Mouse (Mus musculus) forebrain, embryonic 10.5 days (tissue): ENCODE data around the gene Dctd. TPM values are rescaled to one million over a fixed set of nuclear protein-coding genes. Genes with fewer than 3 reads are reported as not detected.
"Not testable (repeated sequence)": the region's sequence is repeated elsewhere in the genome, so short reads cannot be mapped to it uniquely, and the experiment has no call there.

Source experiments
- DNase-seq: peaks from one replicate; pipeline ENCODE4 v3.0.0-alpha.2; 2017; ENCODE audit warnings: low spot score; ENCODE audit errors: extremely low spot score
- H3K27ac ChIP-seq: fragments of 300-500 bp; sonication (generic); 2 replicates; pipeline ENCODE4 v1.5.1; 2016; ENCODE audit warnings: mild to moderate bottlenecking
- H3K27me3 ChIP-seq: fragments of 300-500 bp; sonication (generic); 2 replicates; pipeline ENCODE4 v1.6.1; 2016; ENCODE audit warnings: mild to moderate bottlenecking; ENCODE audit not compliant: poor library complexity, severe bottlenecking
- H3K36me3 ChIP-seq: fragments of 300-500 bp; sonication (generic); replicated peaks from 2 replicates; pipeline ENCODE4 v1.6.1; 2016; ENCODE audit warnings: mild to moderate bottlenecking, moderate library complexity
- H3K4me1 ChIP-seq: fragments of 300-500 bp; sonication (generic); 2 replicates; pipeline ENCODE4 v1.6.1; 2016
- H3K4me3 ChIP-seq: fragments of 300-500 bp; sonication (generic); 2 replicates; pipeline ENCODE4 v1.5.1; 2016; ENCODE audit warnings: mild to moderate bottlenecking, moderate library complexity
- H3K9me3 ChIP-seq: fragments of 300-500 bp; sonication (generic); 2 replicates; pipeline ENCODE4 v1.6.1; 2016; ENCODE audit warnings: mild to moderate bottlenecking, moderate library complexity
- WGBS: fragments of 180-500 bp; shearing (Covaris S2); methylation state at CpG from one replicate; pipeline ENCODE4 v1.1.7; 2016; 5-methylcytosine and 5-hydroxymethylcytosine counted together
- polyA plus RNA-seq: library from polyadenylated mRNA; unstranded; fragments of >200 nt; fragmentation: Nextera tagmentation; extraction: Ambion mirVana; gene quantifications from 2 replicates; pipeline ENCODE4 v1.2.1, GENCODE M21; 2016

Dctd gene
- polyA plus RNA-seq, 1 experiment from 2014 or later, result 50.0 TPM

GRCm38 (mm10) chr8:48153360-48154121, 54.6 kb downstream of the Dctd start:
- H3K4me1 ChIP-seq, result peaks cover 35% of the 10 kb centered on the region
- H3K36me3 ChIP-seq, result peaks cover 4% of the 10 kb centered on the region
- peak; percentile 58 for DNase-seq
- H3K27ac ChIP-seq, result 0 out of 2 replicates have a peak overlapping the region, but pooled peaks have one; percentile 66
- H3K9me3 ChIP-seq, result peaks cover 22% of the 10 kb centered on the region
- peak overlapping the region; percentile 24 for H3K4me3 ChIP-seq
- peaks cover 47% of the 10 kb centered on the region for H3K27me3 ChIP-seq
- WGBS, result 13% methylated on average over 15 of the region's 15 CpGs

- 54% methylated on average over 10 of the region's 10 CpGs for WGBS
- no peak overlapping the region for H3K27ac ChIP-seq
Observed at GRCm38 (mm10) chr8:48157718-48158117, 58.8 kb downstream of the Dctd start.

GRCm38 (mm10) chr8:48158560-48159217, 59.8 kb downstream of the Dctd start:
- no peak for DNase-seq
- H3K27me3 ChIP-seq, result peaks cover 24% of the 10 kb centered on the region

More at GRCm38 (mm10) chr8:48157718-48158117, 58.8 kb downstream of the Dctd start:
- DNase-seq, result no peak
- H3K4me1 ChIP-seq, result peaks cover 41% of the 10 kb centered on the region
- no peak overlapping the region for H3K4me3 ChIP-seq
- no peaks in the 10 kb centered on the region for H3K36me3 ChIP-seq
- H3K27me3 ChIP-seq, result peaks cover 33% of the 10 kb centered on the region
- H3K9me3 ChIP-seq, result no peaks in the 10 kb centered on the region

GRCm38 (mm10) chr8:48177406-48177805, 78.5 kb downstream of the Dctd start:
- WGBS, result 89% methylated on average over 4 of the region's 4 CpGs

More at GRCm38 (mm10) chr8:48158560-48159217, 59.8 kb downstream of the Dctd start:
- Histone ChIP-seq H3K36me3 (no peaks in the 10 kb centered on the region), H3K4me1 (peaks cover 38% of the 10 kb centered on the region), H3K4me3 (no peak overlapping the region), H3K9me3 (no peaks in the 10 kb centered on the region), H3K27ac (no peak overlapping the region)
- WGBS, result 90% methylated on average over 15 of the region's 15 CpGs

GRCm38 (mm10) chr8:48177876-48178275, 79.0 kb downstream of the Dctd start:
- H3K27me3 ChIP-seq, result no peaks in the 10 kb centered on the region
- DNase-seq, result no peak
- H3K36me3 ChIP-seq, result no peaks in the 10 kb centered on the region
- WGBS, result 98% methylated on average over 1 of the region's 1 CpGs
- peaks cover 14% of the 10 kb centered on the region for H3K9me3 ChIP-seq
- peak overlapping the region; percentile 72 for H3K27ac ChIP-seq
- H3K4me1 ChIP-seq, result peaks cover 22% of the 10 kb centered on the region
- H3K4me3 ChIP-seq, result no peak overlapping the region

More at GRCm38 (mm10) chr8:48177406-48177805, 78.5 kb downstream of the Dctd start:
- Histone ChIP-seq H3K4me3 (no peak overlapping the region), H3K9me3 (peaks cover 14% of the 10 kb centered on the region), H3K27me3 (no peaks in the 10 kb centered on the region), H3K27ac (no peak overlapping the region), H3K4me1 (peaks cover 24% of the 10 kb centered on the region), H3K36me3 (no peaks in the 10 kb centered on the region)
- no peak for DNase-seq

- Histone ChIP-seq H3K27ac (peak overlapping the region; percentile 72), H3K4me3 (no peak overlapping the region), H3K9me3 (peaks cover 14% of the 10 kb centered on the region), H3K4me1 (peaks cover 22% of the 10 kb centered on the region), H3K36me3 (no peaks in the 10 kb centered on the region), H3K27me3 (no peaks in the 10 kb centered on the region)
- WGBS, result 23% methylated on average over 4 of the region's 4 CpGs
- DNase-seq, result no peak
Observed at GRCm38 (mm10) chr8:48178993-48179392, 80.1 kb downstream of the Dctd start.

- H3K4me3 ChIP-seq, H3K36me3 ChIP-seq, H3K27me3 ChIP-seq, H3K27ac ChIP-seq, DNase-seq: not testable (repeated sequence)
- H3K9me3 ChIP-seq, result peaks cover 14% of the 10 kb centered on the region
- H3K4me1 ChIP-seq, result peaks cover 22% of the 10 kb centered on the region
- WGBS, result 95% methylated on average over 9 of the region's 9 CpGs
Observed at GRCm38 (mm10) chr8:48180146-48180545, 81.3 kb downstream of the Dctd start.

GRCm38 (mm10) chr8:48181000-48181399, 82.1 kb downstream of the Dctd start:
- H3K9me3 ChIP-seq, result peaks cover 14% of the 10 kb centered on the region

GRCm38 (mm10) chr8:48183758-48184157, 84.9 kb downstream of the Dctd start:
- WGBS, result 83% methylated on average over 7 of the region's 7 CpGs
- H3K9me3 ChIP-seq, result peaks cover 17% of the 10 kb centered on the region; the same call in 1 of the 2 replicates
- H3K4me3 ChIP-seq, result no peak overlapping the region
- no peaks in the 10 kb centered on the region for H3K27me3 ChIP-seq
- H3K4me1 ChIP-seq, result peaks cover 13% of the 10 kb centered on the region
- no peak overlapping the region for H3K27ac ChIP-seq
- no peaks in the 10 kb centered on the region for H3K36me3 ChIP-seq
- DNase-seq, result no peak

More at GRCm38 (mm10) chr8:48181000-48181399, 82.1 kb downstream of the Dctd start:
- H3K4me3 ChIP-seq, result no peak overlapping the region
- no peak for DNase-seq
- no peaks in the 10 kb centered on the region for H3K36me3 ChIP-seq
- no peak overlapping the region for H3K27ac ChIP-seq
- H3K27me3 ChIP-seq, result no peaks in the 10 kb centered on the region
- H3K4me1 ChIP-seq, result peaks cover 23% of the 10 kb centered on the region
- 95% methylated on average over 3 of the region's 3 CpGs for WGBS

GRCm38 (mm10) chr8:48188586-48188985, 89.7 kb downstream of the Dctd start:
- WGBS, result 98% methylated on average over 12 of the region's 12 CpGs

GRCm38 (mm10) chr8:48195971-48196370, 97.1 kb downstream of the Dctd start:
- H3K4me3 ChIP-seq, result no peak overlapping the region
- WGBS, result 97% methylated on average over 9 of the region's 9 CpGs

More at GRCm38 (mm10) chr8:48188586-48188985, 89.7 kb downstream of the Dctd start:
- H3K4me3 ChIP-seq, result no peak overlapping the region
- H3K27me3 ChIP-seq, result no peaks in the 10 kb centered on the region
- no peak overlapping the region for H3K27ac ChIP-seq
- H3K4me1 ChIP-seq, result peaks cover 4% of the 10 kb centered on the region; the same call in 1 of the 2 replicates
- no peaks in the 10 kb centered on the region for H3K36me3 ChIP-seq
- H3K9me3 ChIP-seq, result peaks cover 8% of the 10 kb centered on the region; the same call in 1 of the 2 replicates
- DNase-seq, result no peak

GRCm38 (mm10) chr8:48199171-48199570, 100.3 kb downstream of the Dctd start:
- no peaks in the 10 kb centered on the region for H3K36me3 ChIP-seq
- H3K4me1 ChIP-seq, result peaks cover 19% of the 10 kb centered on the region
- no peak overlapping the region for H3K27ac ChIP-seq
- DNase-seq, result no peak
- H3K4me3 ChIP-seq, result no peak overlapping the region
- 95% methylated on average over 9 of the region's 9 CpGs for WGBS
- H3K27me3 ChIP-seq, result no peaks in the 10 kb centered on the region
- H3K9me3 ChIP-seq, result peaks cover 22% of the 10 kb centered on the region

More at GRCm38 (mm10) chr8:48195971-48196370, 97.1 kb downstream of the Dctd start:
- Histone ChIP-seq H3K27ac (no peak overlapping the region), H3K4me1 (no peaks in the 10 kb centered on the region), H3K9me3 (peaks cover 22% of the 10 kb centered on the region), H3K27me3 (no peaks in the 10 kb centered on the region), H3K36me3 (no peaks in the 10 kb centered on the region)
- DNase-seq, result no peak

- H3K4me3 ChIP-seq, result no peak overlapping the region
- H3K36me3 ChIP-seq, result no peaks in the 10 kb centered on the region
- peaks cover 27% of the 10 kb centered on the region for H3K4me1 ChIP-seq
- H3K27ac ChIP-seq, result no peak overlapping the region
- WGBS, result 51% methylated on average over 3 of the region's 3 CpGs
- peaks cover 14% of the 10 kb centered on the region for H3K9me3 ChIP-seq
- peaks cover 6% of the 10 kb centered on the region; the same call in 1 of the 2 replicates for H3K27me3 ChIP-seq
- DNase-seq, result no peak
Observed at GRCm38 (mm10) chr8:48202632-48203031, 103.7 kb downstream of the Dctd start.
